Mouse (Mus musculus) small intestine, adult 2 months (tissue): ENCODE measurements around the gene Ddx59.

Experiments
- CTCF ChIP-seq: fragments of 200-500 bp; IDR thresholded peaks from 2 replicates; pipeline ENCODE4 v1.5.1; 2012; ENCODE audit warnings: low read depth, mild to moderate bottlenecking, control low read depth, inconsistent platforms, low read length, moderate library complexity, mixed read lengths; ENCODE audit not compliant: insufficient replicate concordance, insufficient read length; ENCODE audit errors: extremely low read depth
- POLR2A ChIP-seq: fragments of 200-500 bp; IDR thresholded peaks from 2 replicates; pipeline ENCODE4 v1.6.1; 2012; ENCODE audit warnings: low read depth, mild to moderate bottlenecking, control low read depth, inconsistent platforms, low read length, moderate library complexity

- no peak for TF ChIP-seq CTCF
- TF ChIP-seq POLR2A: no peak
Observed at GRCm38 (mm10) chr1:136395073-136395472, 20.0 kb upstream of the Ddx59 start.
